ENCODE assay signal across 9 mouse cellular contexts in the genomic region with DNA sequence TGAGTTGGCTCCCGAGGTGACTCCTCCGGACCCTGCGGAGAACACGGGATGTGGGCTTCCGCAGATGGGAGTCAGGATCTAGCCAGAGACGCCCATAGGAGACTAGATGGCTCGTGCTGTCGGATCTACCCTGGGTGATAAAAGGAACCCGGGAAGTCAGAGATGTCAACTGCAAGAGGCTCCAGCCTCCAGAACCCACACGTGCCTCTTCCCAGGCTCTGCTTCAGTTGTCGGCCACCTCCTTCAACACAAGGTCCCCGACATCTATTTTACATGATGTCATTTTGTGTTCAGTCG. TPM values are rescaled to one million over a fixed set of nuclear protein-coding genes. Genes with fewer than 3 reads are reported as not detected.
DNase-seq lines count a peak whose midpoint lies in the region; ATAC-seq and TF ChIP-seq lines count a peak whose summit lies in the region.
"Had no signal": no experiment of that assay in that cellular context is flagged by ENCODE, and none has a peak within 500 bp of the region (broad histone marks: within the 10 kb centered on the region; RNA-seq: fewer than 3 reads in every experiment).

No protein-coding gene starts in this region.

- 0 out of 2 replicates have a peak, but pooled peaks cover 2% of the 10 kb centered on the region for H3K27me3 ChIP-seq in embryonic facial prominence, embryonic 14.5 days (replicated peaks; ENCODE audit: control insufficient read depth, insufficient read depth, low read length)
- no peaks in the 10 kb centered on the region for H3K27me3 ChIP-seq in hindbrain, embryonic 16.5 days (replicated peaks; ENCODE audit: control insufficient read depth, insufficient read depth, low read length)
- H3K27me3 ChIP-seq in midbrain, embryonic 16.5 days (ENCODE audit: control insufficient read depth, insufficient read depth, low read depth, low read length) = no peaks in the 10 kb centered on the region
- no peaks in the 10 kb centered on the region; the same call in 1 of the 2 replicates for H3K27me3 ChIP-seq in thymus, adult 2 months (ENCODE audit: control insufficient read depth, insufficient read depth, low read length)

- no peaks in the 10 kb centered on the region for H3K9me3 ChIP-seq in embryonic facial prominence, embryonic 14.5 days (ENCODE audit: control insufficient read depth, low read length)
- no peaks in the 10 kb centered on the region for H3K9me3 ChIP-seq in hindbrain, embryonic 16.5 days (ENCODE audit: control insufficient read depth, low read length)
- no peaks in the 10 kb centered on the region for H3K9me3 ChIP-seq in midbrain, embryonic 16.5 days (replicated peaks; ENCODE audit: control insufficient read depth, low read length, poor library complexity, severe bottlenecking)

- peak overlapping the region; percentile 72; the same call in 1 of the 2 replicates for H3K9ac ChIP-seq in embryonic facial prominence, embryonic 14.5 days (ENCODE audit: low read depth, low read length)
- peak overlapping the region; percentile 75 for H3K9ac ChIP-seq in hindbrain, embryonic 16.5 days (ENCODE audit: low read depth, low read length)
- peak overlapping the region; percentile 78 for H3K9ac ChIP-seq in midbrain, embryonic 16.5 days (ENCODE audit: low read depth, low read length)

- no peak for TF ChIP-seq POLR2A in thymus, adult 2 months (IDR thresholded peaks at IDR 0.05; ENCODE audit: control insufficient read depth, extremely low read depth, insufficient read depth, low read length, poor library complexity)

- peak overlapping the region; percentile 95 for H3K27ac ChIP-seq in layer of hippocampus, adult 2 months
- no peak overlapping the region for H3K27ac ChIP-seq in embryonic facial prominence, embryonic 14.5 days (replicated peaks; ENCODE audit: low read depth, low read length)
- H3K27ac ChIP-seq in hindbrain, embryonic 16.5 days (ENCODE audit: low read depth, low read length) = no peak overlapping the region
- peak overlapping the region; percentile 79 for H3K27ac ChIP-seq in midbrain, embryonic 16.5 days (ENCODE audit: low read length)
- H3K27ac ChIP-seq in thymus, adult 2 months (ENCODE audit: control insufficient read depth, insufficient read depth, low read length) = no peak overlapping the region

- peak overlapping the region; percentile 70 for H3K4me3 ChIP-seq in layer of hippocampus, adult 2 months
- peak overlapping the region; percentile 54 for H3K4me3 ChIP-seq in embryonic facial prominence, embryonic 14.5 days (ENCODE audit: low read depth, low read length)
- H3K4me3 ChIP-seq in hindbrain, embryonic 16.5 days (ENCODE audit: low read length) = peak overlapping the region; percentile 61
- peak overlapping the region; percentile 66 for H3K4me3 ChIP-seq in midbrain, embryonic 16.5 days (ENCODE audit: low read depth, low read length)
- H3K4me3 ChIP-seq in thymus, adult 2 months (ENCODE audit: control insufficient read depth, insufficient read depth, low read length) = no peak overlapping the region; the same call in 1 of the 2 replicates

- WGBS in embryonic facial prominence, embryonic 14.5 days = 29% methylated on average over 13 of the region's 13 CpGs
- WGBS in hindbrain, embryonic 16.5 days = 26% methylated on average over 13 of the region's 13 CpGs
- 30% methylated on average over 13 of the region's 13 CpGs for WGBS in midbrain, embryonic 16.5 days
- WGBS in thymus, adult 2 months = 3% methylated on average over 13 of the region's 13 CpGs

- H3K4me1 ChIP-seq in embryonic facial prominence, embryonic 14.5 days (ENCODE audit: control insufficient read depth, insufficient read depth, low read length) = no peaks in the 10 kb centered on the region
- H3K4me1 ChIP-seq in hindbrain, embryonic 16.5 days (ENCODE audit: control insufficient read depth, insufficient read depth, low read depth, low read length) = no peaks in the 10 kb centered on the region
- H3K4me1 ChIP-seq in midbrain, embryonic 16.5 days (ENCODE audit: control insufficient read depth, insufficient read depth, low read length) = no peaks in the 10 kb centered on the region
- no peaks in the 10 kb centered on the region for H3K4me1 ChIP-seq in thymus, adult 2 months (replicated peaks; ENCODE audit: control insufficient read depth, insufficient read depth, low read length)

- H3K36me3 ChIP-seq in embryonic facial prominence, embryonic 14.5 days (ENCODE audit: control insufficient read depth, insufficient read depth, low read length) = no peaks in the 10 kb centered on the region
- H3K36me3 ChIP-seq in hindbrain, embryonic 16.5 days (ENCODE audit: control insufficient read depth, insufficient read depth, low read length) = no peaks in the 10 kb centered on the region
- no peaks in the 10 kb centered on the region for H3K36me3 ChIP-seq in midbrain, embryonic 16.5 days (ENCODE audit: control insufficient read depth, insufficient read depth, low read length)
- no peaks in the 10 kb centered on the region for H3K36me3 ChIP-seq in thymus, adult 2 months (ENCODE audit: control insufficient read depth, insufficient read depth, low read length)

- ATAC-seq in embryonic facial prominence, embryonic 14.5 days (ENCODE audit: low read depth) = no peak; the same call in 1 of the 2 replicates
- no peak for ATAC-seq in hindbrain, embryonic 16.5 days
- no peak; the same call in 1 of the 2 replicates for ATAC-seq in midbrain, embryonic 16.5 days

- H3K4me2 ChIP-seq in embryonic facial prominence, embryonic 14.5 days (ENCODE audit: low read depth, low read length) = peak overlapping the region; percentile 57
- peak overlapping the region; percentile 58 for H3K4me2 ChIP-seq in hindbrain, embryonic 16.5 days (ENCODE audit: low read length)
- H3K4me2 ChIP-seq in midbrain, embryonic 16.5 days (ENCODE audit: low read length) = peak overlapping the region; percentile 58

- no peak for TF ChIP-seq CTCF in layer of hippocampus, adult 2 months (conservative IDR thresholded peaks at IDR 0.05)
- no peak for TF ChIP-seq CTCF in thymus, adult 2 months (IDR thresholded peaks at IDR 0.05; ENCODE audit: borderline replicate concordance, control insufficient read depth, extremely low read depth, insufficient read depth, low read length, poor library complexity)

- no peak for DNase-seq in layer of hippocampus, adult 2 months (ENCODE audit: low spot score in 2 of 2)
- DNase-seq in layer of hippocampus, adult 8-10 months (ENCODE audit: low spot score in 2 of 2) = no peak
- no peak for DNase-seq in embryonic facial prominence, embryonic 14.5 days (ENCODE audit: low spot score)
- no peak for DNase-seq in adrenal gland, postnatal 36 days
- no peak for DNase-seq in thymus, adult 2 months
- no peak for DNase-seq in layer of hippocampus, adult 9-10 months (ENCODE audit: low spot score)

RNA-seq across cellular contexts. Expression of gene Cnksr2, which starts 0.7 kb away (rescaled TPM):
- 100 to 1,000 TPM; 278 to 289 TPM for total RNA-seq in layer of hippocampus, adult 2 months (2021)
- total RNA-seq in layer of hippocampus, adult 8-10 months (2022) = 100 to 1,000 TPM; 215 to 273 (median 251) TPM
- 2.0 and 2.5 TPM in 2 replicates for polyA plus RNA-seq in embryonic facial prominence, embryonic 14.5 days (2014; fragmentation: Nextera tagmentation; extraction: Ambion mirVana)
- 6.9 and 7.3 TPM in 2 replicates for polyA plus RNA-seq in hindbrain, embryonic 16.5 days (2015; fragmentation: Nextera tagmentation; extraction: Ambion mirVana)
- polyA plus RNA-seq in midbrain, embryonic 16.5 days (2015; fragmentation: Nextera tagmentation; extraction: Ambion mirVana) = 8.2 and 9.1 TPM in 2 replicates
- 1 to 10 TPM; 3.8 to 4.2 TPM for total RNA-seq in adrenal gland, postnatal 36 days (2021)
- 0.01 and 0.04 TPM in 2 replicates for polyA plus RNA-seq in thymus, adult 2 months (2012; rRNA removed)
- polyA plus RNA-seq: spleen, adult 2 months had no signal

Comparison
In these comparisons a context has a peak if more than half of its experiments do, and no peak if none do; other contexts are left out.
1. H3K27ac ChIP-seq: peak in layer of hippocampus, adult 2 months (single experiment) and midbrain, embryonic 16.5 days (single experiment); none in embryonic facial prominence, embryonic 14.5 days (single experiment), hindbrain, embryonic 16.5 days (single experiment) and thymus, adult 2 months (single experiment).
2. Peak in every context shown above with its lines, with median percentiles within 50 percentile points of each other: H3K4me2 ChIP-seq and H3K9ac ChIP-seq.